Mouse (Mus musculus) large intestine, adult 2 months (tissue): ENCODE data around the gene Nphp1. TPM values are rescaled to one million over a fixed set of nuclear protein-coding genes. Genes with fewer than 3 reads are reported as not detected.

ENCODE experiments used
- DNase-seq: peaks from one replicate; pipeline ENCODE4 v3.0.0-alpha.2; 2012; ENCODE audit warnings: low read depth, low spot score
- WGBS: fragments of 180-500 bp; shearing (Covaris S2); methylation state at CpG from one replicate; pipeline ENCODE4 v1.1.7; 2018; 5-methylcytosine and 5-hydroxymethylcytosine counted together
- polyA plus RNA-seq: library from polyadenylated mRNA; depleted of rRNA; stranded (reverse); fragments of >200 nt; gene quantifications from 2 replicates; pipeline ENCODE4 v1.2.3, GENCODE M21; 2012; rRNA removed

The Nphp1 gene
- polyA plus RNA-seq, 1 experiment, result 4.2 TPM

GRCm38 (mm10) chr2:127708060-127708459 is 80.6 kb downstream of the Nphp1 start:
- DNase-seq, result no peak
- 64% methylated on average over 3 of the region's 3 CpGs for WGBS

- no peak for DNase-seq
- 90% methylated on average over 6 of the region's 6 CpGs for WGBS
Observed at GRCm38 (mm10) chr2:127705267-127705666, 83.4 kb downstream of the Nphp1 start.

Other genes starting within 250 kb of the Nphp1 start
- 0.09 and 0.15 TPM in 2 replicates for gene Prom2, start 247.4 kb downstream of the Nphp1 start, polyA plus RNA-seq
- gene Zfp661, start 201.8 kb downstream of the Nphp1 start, polyA plus RNA-seq, result 1.7 and 3.1 TPM in 2 replicates
- 58.7 and 66.7 TPM in 2 replicates for gene Mrps5, start 201.7 kb downstream of the Nphp1 start, polyA plus RNA-seq
- gene Mal, start 132.2 kb downstream of the Nphp1 start, polyA plus RNA-seq, result 0.51 and 5.1 TPM in 2 replicates
- 299 and 309 TPM in 2 replicates for gene Mall, start 59.0 kb downstream of the Nphp1 start, polyA plus RNA-seq
- 63.0 and 70.6 TPM in 2 replicates for gene Mtln, start 3.6 kb upstream of the Nphp1 start, polyA plus RNA-seq
- 4.3 and 7.0 TPM in 2 replicates for gene Bub1, start 43.0 kb upstream of the Nphp1 start, polyA plus RNA-seq
- 0.17 and 0.26 TPM in 2 replicates for gene Acoxl, start 50.0 kb upstream of the Nphp1 start, polyA plus RNA-seq